Mouse (Mus musculus): ENCODE results near the gene Rab30.

DNA sequence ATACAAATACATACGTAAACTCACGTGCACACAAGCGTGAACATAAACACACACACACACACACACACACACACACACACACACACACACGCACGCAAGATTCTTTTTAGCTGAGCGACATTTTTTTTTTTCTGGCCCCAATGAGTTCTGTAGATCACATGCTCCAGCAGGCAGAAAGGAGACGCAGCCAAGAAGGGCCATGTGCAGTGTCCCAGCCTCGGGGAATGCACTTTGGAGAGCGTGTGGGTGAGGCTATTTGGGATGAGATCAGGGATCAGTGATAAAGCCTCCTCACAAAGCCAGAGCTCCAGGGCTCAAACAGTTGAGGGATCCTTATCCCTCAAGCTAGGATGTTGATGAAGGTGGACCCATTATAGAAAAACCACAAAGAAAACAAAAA, 24.0 kb downstream of the Rab30 start:
- TF ChIP-seq CTCF (IDR thresholded peaks at IDR 0.05; ENCODE audit: low read depth) (no peak), EP300 (IDR thresholded peaks at IDR 0.05; ENCODE audit: low read depth) (no peak)
